Mouse (Mus musculus) adrenal gland, adult 2 months (tissue): ENCODE measurements around the gene Stc2. TPM values are rescaled to one million over a fixed set of nuclear protein-coding genes. Genes with fewer than 3 reads are reported as not detected.

Experiments used
- DNase-seq: peaks from one replicate; pipeline ENCODE4 v3.0.0; 2021
- polyA plus RNA-seq: library from polyadenylated mRNA; depleted of rRNA; stranded (reverse); fragments of >200 nt; gene quantifications from 2 replicates; pipeline ENCODE4 v1.2.3, GENCODE M21; 2012; rRNA removed
- total RNA-seq, 2 experiments: library from RNA; stranded (reverse); gene quantifications; 2 replicates each; pipeline ENCODE4 v1.2.3; 2021

The Stc2 gene
- total and polyA plus RNA-seq, 3 experiments = 0.30 to 1.2 (median 0.63) TPM

GRCm38 (mm10) chr11:31366421-31366820, 3.5 kb downstream of the Stc2 start:
- no peak for DNase-seq

GRCm38 (mm10) chr11:31365981-31366380, 3.9 kb downstream of the Stc2 start:
- no peak for DNase-seq

GRCm38 (mm10) chr11:31365280-31365679, 4.6 kb downstream of the Stc2 start:
- DNase-seq = peak; percentile 36

GRCm38 (mm10) chr11:31362856-31363255, 7.0 kb downstream of the Stc2 start:
- no peak for DNase-seq

GRCm38 (mm10) chr11:31362330-31362729, 7.5 kb downstream of the Stc2 start:
- DNase-seq = no peak

GRCm38 (mm10) chr11:31361047-31361446, 8.8 kb downstream of the Stc2 start:
- no peak for DNase-seq

- no peak for DNase-seq
These were observed 10.5 kb downstream of the Stc2 start for GRCm38 (mm10) chr11:31359283-31359902.

GRCm38 (mm10) chr11:31358453-31358852, 11.4 kb downstream of the Stc2 start:
- DNase-seq = no peak

- DNase-seq = no peak
These were observed 13.0 kb downstream of the Stc2 start for GRCm38 (mm10) chr11:31356866-31357265.

GRCm38 (mm10) chr11:31355737-31356136, 14.1 kb downstream of the Stc2 start:
- no peak for DNase-seq

GRCm38 (mm10) chr11:31354514-31354913, 15.4 kb downstream of the Stc2 start:
- no peak for DNase-seq

Other genes with a start within 250 kb of the Stc2 start
- gene Gm17332, start 187.6 kb downstream of the Stc2 start, total RNA-seq = not detected
- not detected in 2 replicates for gene Gm17332, start 187.6 kb downstream of the Stc2 start, polyA plus RNA-seq